ENCODE assay signal across 8 mouse cellular contexts in the genomic region with DNA sequence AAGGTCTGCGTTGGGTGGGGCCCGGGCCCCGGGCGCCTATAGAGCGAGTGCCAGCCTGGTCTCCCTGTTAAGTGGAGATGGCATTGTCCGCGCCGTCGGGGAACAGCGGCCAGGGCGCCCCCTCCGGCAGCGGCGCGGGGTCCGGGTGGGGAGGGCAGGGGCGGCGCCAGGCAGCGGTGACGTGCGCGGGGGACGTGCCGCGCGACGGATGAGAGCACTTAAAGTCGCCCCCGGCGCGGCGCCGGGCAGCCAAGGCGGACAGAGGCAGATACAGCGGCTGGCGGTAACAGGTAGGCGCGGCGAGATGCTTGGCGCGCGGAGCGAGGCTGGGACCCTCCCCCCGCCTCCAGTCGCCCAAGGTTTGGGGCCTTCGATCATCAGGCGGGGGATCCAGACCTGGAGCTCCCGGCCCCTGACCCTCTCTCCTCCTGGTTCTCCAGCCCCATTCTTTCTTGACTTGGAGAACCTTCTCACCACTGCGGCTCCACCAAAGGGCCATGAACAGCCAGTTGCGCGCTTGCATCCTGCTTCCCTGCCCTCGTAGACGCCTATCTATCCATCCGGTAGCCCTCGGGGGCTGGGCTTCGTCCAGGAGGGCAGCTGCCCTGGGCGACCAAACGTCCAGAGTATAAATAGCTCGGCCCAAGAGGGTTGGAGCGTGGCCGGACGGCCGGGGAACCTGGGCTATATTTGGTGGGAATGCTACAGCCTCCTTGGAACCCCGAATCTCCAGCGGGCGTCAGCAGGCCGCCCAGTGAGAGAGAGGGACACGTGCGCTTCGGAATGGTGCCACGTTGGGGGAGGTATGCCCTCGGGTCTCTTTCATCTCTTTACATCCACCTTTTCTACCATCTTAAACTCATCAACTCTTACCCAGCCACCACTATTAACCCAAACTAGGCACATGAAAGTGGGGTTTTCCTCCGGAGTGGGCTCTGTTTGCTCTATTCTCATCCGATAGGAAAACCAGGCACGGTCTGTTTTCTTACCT. TPM values are rescaled to one million over a fixed set of nuclear protein-coding genes. Genes with fewer than 3 reads are reported as not detected.
DNase-seq lines count a peak whose midpoint lies in the region; ATAC-seq and TF ChIP-seq lines count a peak whose summit lies in the region.

No protein-coding gene starts in this region.

- no peak for TF ChIP-seq CTCF in lung, adult 2 months (IDR thresholded peaks at IDR 0.05; ENCODE audit: insufficient read depth, low read length)

- H3K36me3 ChIP-seq in forebrain, embryonic 14.5 days (ENCODE audit: control insufficient read depth, insufficient read depth, low read length), result no peaks in the 10 kb centered on the region
- H3K36me3 ChIP-seq in hindbrain, embryonic 14.5 days (replicated peaks; ENCODE audit: control insufficient read depth, insufficient read depth), result no peaks in the 10 kb centered on the region
- H3K36me3 ChIP-seq in neural tube, embryonic 15.5 days, result no peaks in the 10 kb centered on the region

- WGBS in forebrain, embryonic 14.5 days, result 2% methylated on average over 66 of the region's 75 CpGs
- 2% methylated on average over 74 of the region's 75 CpGs for WGBS in hindbrain, embryonic 14.5 days
- 6% methylated on average over 75 of the region's 75 CpGs for WGBS in lung, adult 2 months
- WGBS in neural tube, embryonic 15.5 days, result 1% methylated on average over 75 of the region's 75 CpGs

- peak overlapping the region; percentile 50 for H3K9ac ChIP-seq in forebrain, embryonic 14.5 days (ENCODE audit: low read length)
- H3K9ac ChIP-seq in hindbrain, embryonic 14.5 days, result no peak overlapping the region; the same call in 1 of the 2 replicates
- H3K9ac ChIP-seq in neural tube, embryonic 15.5 days (replicated peaks), result peak overlapping the region; percentile 29

- peak overlapping the region; percentile 65 for H3K4me2 ChIP-seq in forebrain, embryonic 14.5 days (ENCODE audit: low read length)
- peak overlapping the region; percentile 52 for H3K4me2 ChIP-seq in hindbrain, embryonic 14.5 days (replicated peaks)
- peak overlapping the region; percentile 72 for H3K4me2 ChIP-seq in neural tube, embryonic 15.5 days

- ATAC-seq in forebrain, embryonic 14.5 days, result no peak; the same call in 1 of the 2 replicates
- no peak for ATAC-seq in hindbrain, embryonic 14.5 days (ENCODE audit: low FRiP score)
- ATAC-seq in neural tube, embryonic 15.5 days (ENCODE audit: low FRiP score), result no peak

- DNase-seq in CD4-positive, CD25-positive, alpha-beta regulatory T cell, adult 2 months (ENCODE audit: low read depth, low spot score), result peak; percentile 84
- DNase-seq in MN1 (ENCODE audit: low spot score), result peak; percentile 56
- DNase-seq in forebrain, embryonic 14.5 days (ENCODE audit: low spot score), result peak; percentile 42
- no peak for DNase-seq in hindbrain, embryonic 14.5 days (ENCODE audit: low spot score)
- no peak for DNase-seq in lung, adult 2 months
- DNase-seq in cerebellum, adult 8-10 months, result no peak
- no peak for DNase-seq in frontal cortex, adult 2 months (ENCODE audit: extremely low spot score in 1 of 2, low spot score in 1 of 2)

- H3K9me3 ChIP-seq in forebrain, embryonic 14.5 days (replicated peaks; ENCODE audit: control insufficient read depth, low read length), result no peaks in the 10 kb centered on the region
- H3K9me3 ChIP-seq in hindbrain, embryonic 14.5 days (ENCODE audit: control insufficient read depth, low read length), result no peaks in the 10 kb centered on the region
- H3K9me3 ChIP-seq in neural tube, embryonic 15.5 days (replicated peaks), result no peaks in the 10 kb centered on the region

- peak overlapping the region; percentile 43 for H3K4me3 ChIP-seq in forebrain, embryonic 14.5 days (ENCODE audit: low read depth, low read length)
- peak overlapping the region; percentile 33 for H3K4me3 ChIP-seq in hindbrain, embryonic 14.5 days (replicated peaks; ENCODE audit: low read length)
- H3K4me3 ChIP-seq in lung, adult 2 months (replicated peaks; ENCODE audit: extremely low read depth, low read depth, low read length), result peak overlapping the region; percentile 25
- H3K4me3 ChIP-seq in neural tube, embryonic 15.5 days (replicated peaks), result peak overlapping the region; percentile 45

- no peak for TF ChIP-seq POLR2A in lung, adult 2 months (IDR thresholded peaks at IDR 0.05; ENCODE audit: borderline replicate concordance, extremely low read depth, low read depth, low read length)

- H3K27ac ChIP-seq in forebrain, embryonic 14.5 days (ENCODE audit: low read depth, low read length), result no peak overlapping the region
- no peak overlapping the region for H3K27ac ChIP-seq in hindbrain, embryonic 14.5 days
- H3K27ac ChIP-seq in neural tube, embryonic 15.5 days (replicated peaks), result no peak overlapping the region

- H3K4me1 ChIP-seq in forebrain, embryonic 14.5 days (ENCODE audit: control insufficient read depth, insufficient read depth, low read length), result peaks cover 23% of the 10 kb centered on the region
- H3K4me1 ChIP-seq in hindbrain, embryonic 14.5 days (replicated peaks; ENCODE audit: control insufficient read depth, insufficient read depth, low read length), result peaks cover 15% of the 10 kb centered on the region
- peaks cover 9% of the 10 kb centered on the region; the same call in 1 of the 2 replicates for H3K4me1 ChIP-seq in lung, adult 2 months (ENCODE audit: control insufficient read depth, insufficient read depth, low read length)
- H3K4me1 ChIP-seq in neural tube, embryonic 15.5 days, result peaks cover 39% of the 10 kb centered on the region

- peaks cover 21% of the 10 kb centered on the region for H3K27me3 ChIP-seq in forebrain, embryonic 14.5 days (replicated peaks; ENCODE audit: control insufficient read depth, insufficient read depth, low read length)
- H3K27me3 ChIP-seq in hindbrain, embryonic 14.5 days (ENCODE audit: control insufficient read depth, insufficient read depth, low read length), result peaks cover 28% of the 10 kb centered on the region
- H3K27me3 ChIP-seq in neural tube, embryonic 15.5 days (replicated peaks), result peaks cover 35% of the 10 kb centered on the region

RNA-seq across cellular contexts. Expression of gene Slc16a3, which starts 0.9 kb away (rescaled TPM):
- polyA plus RNA-seq in forebrain, embryonic 14.5 days (2014; fragmentation: Nextera tagmentation; extraction: Ambion mirVana), result 3.8 and 5.6 TPM in 2 replicates
- polyA plus RNA-seq in hindbrain, embryonic 14.5 days (2014; fragmentation: Nextera tagmentation; extraction: Ambion mirVana), result 4.2 and 4.4 TPM in 2 replicates
- polyA plus RNA-seq in lung, adult 2 months (2012; rRNA removed), result 20.8 and 28.8 TPM in 2 replicates
- 11.3 and 15.3 TPM in 2 replicates for polyA plus RNA-seq in neural tube, embryonic 15.5 days (2015; fragmentation: Nextera tagmentation; extraction: Ambion mirVana)
- 3.2 and 3.9 TPM in 2 replicates for polyA plus RNA-seq in frontal cortex, adult 2 months (2012; rRNA removed)

RNA-seq across cellular contexts. Expression of gene Ccdc57, which starts 16.5 kb away (rescaled TPM):
- polyA plus RNA-seq in forebrain, embryonic 14.5 days (2014; fragmentation: Nextera tagmentation; extraction: Ambion mirVana), result 5.0 and 6.5 TPM in 2 replicates
- 5.0 and 5.2 TPM in 2 replicates for polyA plus RNA-seq in hindbrain, embryonic 14.5 days (2014; fragmentation: Nextera tagmentation; extraction: Ambion mirVana)
- polyA plus RNA-seq in lung, adult 2 months (2012; rRNA removed), result 2.6 and 2.9 TPM in 2 replicates
- 5.9 and 6.2 TPM in 2 replicates for polyA plus RNA-seq in neural tube, embryonic 15.5 days (2015; fragmentation: Nextera tagmentation; extraction: Ambion mirVana)
- polyA plus RNA-seq in frontal cortex, adult 2 months (2012; rRNA removed), result 11.3 and 12.8 TPM in 2 replicates

RNA-seq across cellular contexts. Expression of gene Csnk1d, which starts 42.0 kb away (rescaled TPM):
- 51.5 and 59.6 TPM in 2 replicates for polyA plus RNA-seq in forebrain, embryonic 14.5 days (2014; fragmentation: Nextera tagmentation; extraction: Ambion mirVana)
- polyA plus RNA-seq in hindbrain, embryonic 14.5 days (2014; fragmentation: Nextera tagmentation; extraction: Ambion mirVana), result 73.3 and 77.4 TPM in 2 replicates
- polyA plus RNA-seq in lung, adult 2 months (2012; rRNA removed), result 61.2 and 75.3 TPM in 2 replicates
- polyA plus RNA-seq in neural tube, embryonic 15.5 days (2015; fragmentation: Nextera tagmentation; extraction: Ambion mirVana), result 126 and 130 TPM in 2 replicates
- polyA plus RNA-seq in frontal cortex, adult 2 months (2012; rRNA removed), result 103 and 105 TPM in 2 replicates

Comparison
In these comparisons a context has a peak if more than half of its experiments do, and no peak if none do; other contexts are left out.
1. DNase-seq: peak in CD4-positive, CD25-positive, alpha-beta regulatory T cell, adult 2 months (single experiment), MN1 (single experiment) and forebrain, embryonic 14.5 days (single experiment); none in hindbrain, embryonic 14.5 days (single experiment), lung, adult 2 months (single experiment), cerebellum, adult 8-10 months (single experiment) and frontal cortex, adult 2 months (0 of 2).
2. Peak in every context shown above with its lines, with median percentiles within 50 percentile points of each other: H3K4me2 ChIP-seq and H3K4me3 ChIP-seq.